Mouse (Mus musculus): Measurements from ENCODE around the gene Gng13.

Gng13 gene

DNA sequence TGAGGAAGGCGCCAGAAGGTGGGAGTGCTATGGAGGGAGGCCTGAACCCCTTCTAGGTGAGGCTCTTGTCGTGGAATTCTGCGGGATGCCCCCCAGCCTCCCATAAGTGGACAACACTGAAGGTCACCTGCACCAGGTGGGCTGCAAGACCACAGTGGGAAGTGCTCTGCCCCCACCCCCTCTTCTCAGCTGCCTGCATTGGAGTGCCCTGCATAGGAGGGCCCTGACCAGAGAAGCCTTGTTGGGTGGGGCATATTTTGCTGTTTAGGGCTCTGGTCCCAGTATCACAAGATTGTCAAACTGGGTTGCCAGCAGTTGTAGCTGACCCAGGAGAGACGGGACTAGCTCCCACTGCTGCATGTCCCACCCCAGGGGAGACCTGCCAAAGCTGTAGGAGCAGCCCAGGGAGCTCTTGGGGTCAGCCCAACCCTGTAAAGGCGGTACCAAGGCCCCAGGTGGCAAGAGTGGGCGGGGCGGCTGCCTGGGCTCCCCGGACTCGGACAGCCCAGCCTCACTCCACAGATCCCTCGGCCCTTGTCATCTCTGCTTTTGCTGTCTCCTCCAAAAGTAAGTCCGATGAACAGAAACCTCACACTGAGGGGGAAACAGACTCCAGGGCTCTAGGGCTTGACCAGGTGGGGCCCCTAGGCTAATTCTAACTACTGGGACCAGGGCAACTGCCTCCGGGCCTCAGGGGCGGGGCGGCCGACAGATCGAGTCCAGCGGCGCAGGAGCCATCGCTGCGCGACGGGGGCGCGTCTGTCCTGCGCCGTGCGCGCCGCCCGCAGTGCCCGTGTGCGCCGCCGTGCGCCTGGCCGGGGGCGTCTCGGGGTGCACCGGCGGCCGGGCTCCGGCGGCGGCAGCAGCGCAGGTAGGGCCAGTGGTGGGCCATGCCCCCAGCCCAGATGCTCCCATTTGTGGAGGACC is at the start of gene Gng13:
Gene Gng13, plus strand, starts transcription at position 461 of the 927 bp plus-strand sequence.
- DNase-seq (ENCODE audit: low read depth, low spot score), result no peak

DNA sequence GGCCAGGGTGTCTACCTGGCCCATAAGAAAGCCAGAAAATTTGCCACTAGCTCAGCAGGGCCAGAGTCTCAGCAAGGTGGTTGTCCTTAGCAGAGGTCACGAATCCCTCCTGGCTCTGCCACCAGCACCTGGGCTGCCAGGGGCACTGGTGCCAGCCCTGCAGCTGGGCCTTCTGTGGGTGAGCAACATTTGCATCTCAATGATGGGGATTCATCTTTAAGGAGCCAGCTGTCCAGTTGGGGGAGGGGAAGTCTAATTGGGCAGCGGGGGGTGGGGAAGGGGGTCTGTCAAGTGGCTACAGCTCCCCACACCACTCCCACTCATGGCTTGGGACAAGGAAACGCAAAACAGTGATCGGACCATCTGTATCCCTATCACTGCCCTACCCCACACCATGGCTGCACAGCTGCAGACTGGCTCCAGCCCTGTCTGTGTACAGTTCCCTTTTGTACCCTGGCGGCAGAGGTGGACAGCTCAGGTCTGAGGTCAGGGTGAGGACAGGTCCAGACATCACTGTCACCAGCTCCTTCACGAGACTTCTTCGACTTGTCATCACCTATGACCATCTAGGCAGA is 48.4 kb upstream of the Gng13 start:
- no peak for DNase-seq (ENCODE audit: low read depth, low spot score)

DNA sequence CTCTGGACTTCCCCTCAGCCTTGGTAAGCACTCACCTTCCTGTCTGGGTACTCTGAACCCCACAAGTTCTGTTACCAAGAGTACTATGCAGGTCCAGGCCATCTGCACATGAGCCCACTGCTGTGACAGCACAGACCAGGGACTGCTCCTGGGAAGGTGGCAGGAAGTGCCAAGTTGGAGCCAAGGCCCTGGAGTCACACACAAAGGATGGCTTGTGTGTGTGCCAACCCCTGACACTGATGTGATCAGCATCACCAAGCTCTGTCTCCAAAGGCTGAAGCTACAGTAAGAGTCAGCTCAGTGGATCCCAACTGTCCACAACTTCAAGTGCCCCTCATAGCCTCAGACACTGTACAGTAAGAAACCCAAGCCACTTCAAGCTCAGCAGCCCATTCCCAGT is 44.0 kb upstream of the Gng13 start:
- DNase-seq (ENCODE audit: low read depth, low spot score), result no peak

DNA sequence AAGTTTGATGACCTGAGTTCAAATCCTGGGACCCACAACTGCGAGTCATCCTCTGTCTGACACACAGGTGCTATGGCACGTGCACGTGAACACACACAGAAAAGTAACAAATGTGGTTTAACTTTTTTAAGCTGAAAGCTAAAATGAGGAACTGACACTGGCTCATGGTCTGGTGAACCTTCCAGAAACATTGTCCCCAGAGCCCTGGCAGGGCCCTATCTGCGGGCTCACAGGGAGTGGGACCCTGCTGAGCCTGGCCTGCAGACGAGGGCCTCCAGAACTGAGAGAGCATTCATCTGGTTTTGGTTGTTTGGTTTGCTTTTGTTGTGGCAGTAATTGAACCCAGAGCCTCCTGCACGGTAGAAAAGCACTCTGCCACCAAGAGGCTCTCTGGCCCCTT is 39.0 kb upstream of the Gng13 start:
- DNase-seq (ENCODE audit: low read depth, low spot score), result no peak

DNA sequence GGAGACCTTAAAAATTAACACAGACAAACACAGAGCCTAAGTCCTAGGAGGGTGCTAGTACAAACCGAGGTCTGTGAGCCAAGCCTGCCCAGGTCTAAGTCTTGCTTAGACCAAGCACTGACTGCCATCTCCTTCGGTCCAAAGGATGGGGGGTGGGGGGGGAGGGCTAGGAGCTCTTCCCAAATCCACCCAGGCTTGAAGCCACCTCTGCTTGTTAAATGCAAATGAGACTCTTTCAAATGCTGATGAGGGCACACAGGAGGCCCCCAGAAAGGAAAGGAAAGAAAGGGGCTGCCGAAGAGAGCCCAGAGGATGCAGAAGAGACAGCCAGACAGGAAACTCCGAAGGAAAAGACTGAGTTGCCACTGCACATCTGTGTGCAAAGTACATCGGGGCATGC is 37.2 kb upstream of the Gng13 start:
- DNase-seq (ENCODE audit: low read depth, low spot score), result no peak

DNA sequence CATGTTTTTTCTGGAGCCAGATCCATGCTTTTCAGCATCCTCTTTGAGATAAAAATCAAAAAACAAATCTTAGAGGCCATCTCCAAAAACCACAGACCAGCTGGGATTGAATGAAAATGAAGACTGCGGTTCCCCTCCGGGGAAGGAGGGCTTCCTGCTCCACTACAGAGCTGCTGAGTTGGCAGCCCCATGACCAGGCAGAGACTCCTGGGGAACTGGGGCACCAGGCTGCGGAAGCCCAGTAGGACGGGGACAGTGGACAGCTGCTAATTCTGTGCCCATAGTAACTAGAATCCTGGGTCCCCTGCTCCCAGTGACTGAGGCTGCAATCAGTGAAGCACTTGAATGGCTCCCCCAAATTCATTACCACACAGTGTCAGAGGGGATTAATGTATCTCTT is 35.3 kb upstream of the Gng13 start:
- no peak for DNase-seq (ENCODE audit: low read depth, low spot score)

DNA sequence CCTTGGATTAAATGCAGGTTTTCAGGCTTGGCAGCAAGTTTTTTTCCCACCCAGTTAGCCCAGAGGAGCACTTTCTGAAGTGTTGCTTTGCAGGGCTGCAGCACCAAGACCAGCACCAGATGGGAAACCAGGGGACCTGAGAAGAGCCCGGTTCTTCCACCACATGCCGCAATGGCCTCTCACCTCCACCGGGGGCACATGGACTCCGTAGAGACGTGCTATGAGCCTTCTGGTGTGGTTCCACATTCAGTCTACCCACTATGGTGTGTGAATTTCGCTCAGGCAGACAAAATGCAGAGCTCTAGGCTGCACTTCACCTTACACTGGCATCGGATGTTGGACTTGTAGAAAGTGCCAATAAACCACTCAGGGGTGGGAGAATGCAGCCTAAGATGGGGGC is 30.6 kb upstream of the Gng13 start:
- DNase-seq (ENCODE audit: low read depth, low spot score), result no peak

DNA sequence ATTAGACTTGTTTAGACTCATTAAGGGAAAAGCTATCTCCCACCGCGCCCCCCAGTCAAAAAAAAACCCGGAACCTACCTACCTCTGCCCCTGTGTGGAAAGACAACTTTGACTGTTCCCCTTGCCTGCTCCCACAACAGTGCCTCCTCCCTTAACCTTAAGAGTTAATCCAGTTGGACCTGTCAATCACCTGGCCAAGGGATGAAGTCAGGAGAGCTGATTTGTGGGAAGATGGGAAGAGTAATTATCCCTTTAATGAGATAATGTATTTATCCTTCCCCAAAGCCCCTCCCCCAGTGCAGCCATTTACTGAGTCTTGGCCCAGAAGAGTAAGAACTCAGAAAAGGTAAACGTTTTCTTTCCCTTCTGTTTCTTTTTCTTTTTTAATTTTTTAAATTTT is 28.0 kb upstream of the Gng13 start:
- peak; percentile 48 for DNase-seq (ENCODE audit: low read depth, low spot score)

DNA sequence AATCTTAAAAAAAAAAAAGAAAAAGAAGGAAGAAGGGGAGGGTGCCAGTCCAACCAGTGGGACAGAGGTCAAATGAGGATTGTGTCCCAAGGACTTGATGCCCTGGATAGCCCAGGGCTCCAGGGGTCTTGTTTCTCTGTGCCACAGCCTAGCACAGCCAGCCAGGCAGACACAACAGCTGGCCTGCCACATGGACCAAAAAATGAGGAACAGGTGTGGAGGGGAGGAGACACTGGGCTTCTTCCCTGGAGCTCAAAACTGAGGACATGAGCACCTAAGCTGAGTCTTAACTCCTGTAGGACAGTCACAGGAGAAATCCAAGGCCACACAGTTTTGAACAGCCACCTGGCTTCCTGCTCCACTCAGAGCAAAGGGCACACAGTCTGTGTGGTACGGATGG is 20.7 kb upstream of the Gng13 start:
- DNase-seq (ENCODE audit: low read depth, low spot score), result no peak

DNA sequence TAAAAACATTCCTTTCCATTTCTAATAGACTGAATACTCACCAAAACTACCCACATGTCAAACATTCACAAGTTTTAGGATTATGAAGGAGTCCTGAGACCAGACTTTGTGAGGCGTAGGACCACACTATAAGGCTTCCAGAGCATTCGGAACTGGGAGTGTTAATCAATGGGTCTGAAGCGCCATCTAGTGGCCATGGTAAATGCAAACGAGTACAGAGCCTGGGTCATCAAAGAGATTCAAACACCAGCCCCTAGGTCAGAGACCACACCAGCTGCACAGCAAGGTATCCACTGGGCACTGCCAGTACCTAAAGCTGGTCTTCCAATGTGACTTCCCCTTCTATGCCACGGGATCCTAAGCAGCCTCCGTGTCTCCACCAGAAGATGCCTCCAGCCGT is 18.5 kb upstream of the Gng13 start:
- peak; percentile 82 for DNase-seq (ENCODE audit: low read depth, low spot score)

DNA sequence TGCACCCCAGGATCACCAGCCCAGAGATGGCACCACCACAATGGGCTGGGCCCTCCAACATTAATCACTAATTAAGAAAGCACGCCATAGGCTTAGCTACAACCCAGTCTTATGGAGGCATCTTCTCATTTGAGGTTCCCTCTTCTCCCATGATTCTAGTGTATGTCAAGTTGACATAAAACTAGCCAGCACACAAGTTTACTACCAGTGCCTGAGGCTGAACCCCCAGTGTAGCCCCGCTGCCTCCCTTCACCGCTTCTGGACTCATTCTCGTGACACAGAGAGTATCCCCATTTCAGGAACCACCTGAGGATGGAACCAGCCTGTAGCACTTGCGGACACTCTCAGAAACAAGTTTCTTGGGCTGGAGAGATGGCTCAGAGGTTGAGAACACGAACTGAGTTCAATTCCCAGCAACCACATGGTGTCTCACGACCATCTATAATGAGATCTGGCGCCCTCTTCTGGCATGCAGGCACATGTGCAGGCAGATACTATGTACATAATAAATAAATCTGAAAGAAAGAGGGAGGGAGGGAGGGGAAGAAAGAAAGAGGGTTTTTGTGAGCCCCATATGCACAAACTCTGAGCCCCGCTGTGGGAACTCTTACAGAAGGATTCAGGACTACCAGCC is 16.0 kb upstream of the Gng13 start:
- DNase-seq (ENCODE audit: low read depth, low spot score), result no peak

DNA sequence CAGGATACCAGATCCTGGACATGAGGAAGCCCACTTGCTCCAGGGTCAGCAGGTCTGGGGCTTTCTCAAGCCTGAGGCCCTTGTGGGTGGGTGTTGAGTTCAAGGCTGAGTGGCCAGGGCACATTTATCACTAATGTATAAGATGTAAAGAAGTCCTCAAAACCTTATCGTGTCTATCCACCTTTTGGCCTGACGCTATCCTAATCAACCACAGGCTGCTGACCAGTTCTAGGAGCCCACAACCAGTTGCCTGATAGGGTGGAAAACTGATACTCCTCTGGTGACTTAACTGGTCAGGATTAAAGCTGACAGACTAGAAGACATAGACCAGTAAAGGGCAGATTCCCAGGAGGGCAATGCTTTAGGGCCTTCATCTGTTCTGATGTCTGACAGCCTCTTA is 7.0 kb upstream of the Gng13 start:
- no peak for DNase-seq (ENCODE audit: low read depth, low spot score)

DNA sequence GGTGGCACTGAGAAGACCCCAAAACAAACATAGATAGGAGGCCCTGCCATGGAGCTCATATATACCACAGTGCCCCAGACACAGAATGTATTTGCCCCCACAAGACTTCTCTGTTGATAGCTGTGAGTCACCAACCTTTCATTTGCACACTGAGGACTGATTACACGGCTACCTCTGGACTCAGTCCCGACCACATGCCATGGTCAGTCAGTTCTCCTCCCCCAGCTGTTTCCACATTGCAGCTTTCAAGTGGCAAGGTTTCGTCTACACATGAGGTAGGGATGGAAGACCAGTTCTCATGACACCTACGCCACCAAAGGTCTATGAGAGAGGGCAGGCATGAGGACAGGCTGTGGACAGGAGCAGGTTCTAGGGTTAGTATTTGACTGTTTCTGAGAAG is 5.8 kb upstream of the Gng13 start:
- DNase-seq (ENCODE audit: low read depth, low spot score), result no peak

DNA sequence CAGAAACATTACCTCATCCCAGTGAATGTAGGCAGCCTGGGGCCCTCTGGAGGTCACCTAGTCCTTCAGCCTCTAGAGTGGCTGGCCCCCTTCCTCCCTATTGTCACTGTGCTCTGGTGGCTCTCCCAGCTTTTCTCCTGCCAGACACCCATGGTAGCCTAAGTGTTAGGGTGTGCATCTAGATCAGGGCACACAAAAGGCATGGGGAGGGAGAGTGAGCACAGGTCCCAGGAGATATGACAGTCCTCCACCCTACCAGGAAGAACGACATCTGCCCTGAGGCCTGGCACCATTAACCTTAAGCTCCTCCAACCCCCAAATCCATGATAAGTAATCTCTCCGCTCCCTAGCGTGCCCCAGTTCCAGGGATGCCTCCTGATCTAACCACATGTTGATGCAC is 1.3 kb upstream of the Gng13 start:
- no peak for DNase-seq (ENCODE audit: low read depth, low spot score)

DNA sequence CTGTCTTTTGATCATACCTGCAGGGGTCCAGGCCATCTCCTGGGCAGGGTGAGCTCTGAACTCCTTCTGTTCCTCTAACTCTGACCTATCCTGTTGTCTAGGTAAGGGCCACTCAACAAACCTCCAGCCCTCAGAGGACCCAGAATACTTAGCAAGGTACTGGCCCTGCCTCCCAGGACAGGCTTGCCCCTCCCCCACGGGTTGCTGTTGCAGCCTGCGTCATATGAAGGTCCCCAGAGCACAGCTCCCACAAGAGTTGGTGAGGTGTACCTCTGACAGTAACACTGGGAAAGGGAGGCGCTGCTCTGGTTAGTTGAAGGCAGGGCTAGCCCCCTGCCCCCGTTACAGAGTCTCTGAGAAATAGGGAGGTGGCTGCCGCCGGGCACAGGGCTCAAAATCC is 841 bp upstream of the Gng13 start:
- DNase-seq (ENCODE audit: low read depth, low spot score), result no peak

DNA sequence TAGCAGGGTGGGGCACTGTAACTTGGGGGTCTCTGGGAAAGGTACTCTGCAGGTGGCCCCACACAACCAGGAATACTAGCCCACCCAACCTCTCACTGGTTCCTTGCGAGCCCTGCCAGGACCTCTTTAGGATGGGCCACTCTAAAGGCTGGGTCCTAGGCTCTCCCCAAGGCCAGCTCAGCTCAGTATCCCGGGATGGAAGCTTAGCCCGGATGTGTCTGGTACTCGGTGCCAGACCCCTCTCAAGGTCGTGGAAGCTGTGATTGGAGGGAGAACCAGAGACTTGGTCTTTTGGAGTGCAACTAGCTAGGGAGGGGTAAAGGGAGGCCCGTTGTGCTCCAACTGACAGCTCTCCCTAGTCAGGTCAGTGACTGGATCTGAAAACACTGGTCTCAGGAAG is 720 bp downstream of the Gng13 start:
- DNase-seq (ENCODE audit: low read depth, low spot score), result no peak

DNA sequence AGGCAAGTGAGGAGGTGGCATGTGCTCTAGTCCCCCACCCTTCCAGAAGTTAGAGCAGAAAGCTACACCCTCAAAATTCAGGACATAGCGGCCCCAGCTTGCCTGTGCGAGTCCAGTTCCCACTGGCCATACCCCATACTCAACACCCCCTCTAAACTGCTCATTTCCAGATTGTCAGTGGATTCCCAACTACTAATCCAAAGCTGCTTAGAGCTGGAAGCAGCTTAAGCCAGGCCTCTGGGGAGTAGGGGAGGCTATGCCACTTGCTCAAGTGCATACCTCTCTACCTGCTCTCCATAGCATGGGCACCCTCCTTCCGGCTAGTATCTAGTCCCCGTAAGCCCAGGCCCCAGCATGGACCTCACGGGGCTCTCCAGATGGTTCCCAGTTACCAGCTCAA is 4.5 kb downstream of the Gng13 start:
- DNase-seq (ENCODE audit: low read depth, low spot score), result peak; percentile 81

DNA sequence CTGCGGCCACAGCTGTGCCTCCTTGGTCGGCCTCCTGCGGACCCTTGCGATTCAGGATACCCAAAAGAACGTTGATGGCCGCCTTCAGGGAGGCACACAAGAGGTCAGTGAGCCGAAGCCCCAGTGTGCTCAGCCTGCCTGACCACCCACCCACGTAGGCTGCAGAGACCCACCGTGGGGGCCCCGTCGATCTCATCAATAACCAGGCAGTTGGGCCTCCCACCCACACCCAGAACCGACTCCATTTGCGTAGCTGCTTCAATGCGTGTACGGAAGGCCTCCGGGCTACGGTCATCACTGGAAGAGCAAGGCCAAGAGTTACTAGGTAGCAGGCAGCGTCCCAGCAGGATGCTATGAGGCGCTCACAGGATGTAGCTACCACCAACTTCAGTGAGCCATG is 6.5 kb downstream of the Gng13 start:
- no peak for DNase-seq (ENCODE audit: low read depth, low spot score)

DNA sequence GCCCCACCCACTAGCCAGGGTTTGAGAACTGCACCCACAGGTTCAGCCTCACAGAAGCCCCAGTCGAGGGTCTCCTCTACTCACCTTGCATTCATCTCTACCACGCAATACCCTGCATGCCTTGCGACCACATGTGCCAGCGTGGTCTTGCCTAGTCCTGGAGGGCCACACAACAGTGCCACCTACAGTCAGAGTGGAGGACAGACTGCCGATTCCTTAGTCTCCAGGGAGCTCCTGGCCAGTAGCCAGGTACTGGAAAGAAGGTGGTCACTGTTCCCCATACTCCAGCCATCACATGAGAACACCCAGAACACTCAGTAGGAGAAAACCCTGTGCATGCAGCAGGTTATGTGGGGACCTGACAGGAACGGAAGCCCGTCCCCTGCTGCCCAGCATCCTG is 6.9 kb downstream of the Gng13 start:
- no peak for DNase-seq (ENCODE audit: low read depth, low spot score)

DNA sequence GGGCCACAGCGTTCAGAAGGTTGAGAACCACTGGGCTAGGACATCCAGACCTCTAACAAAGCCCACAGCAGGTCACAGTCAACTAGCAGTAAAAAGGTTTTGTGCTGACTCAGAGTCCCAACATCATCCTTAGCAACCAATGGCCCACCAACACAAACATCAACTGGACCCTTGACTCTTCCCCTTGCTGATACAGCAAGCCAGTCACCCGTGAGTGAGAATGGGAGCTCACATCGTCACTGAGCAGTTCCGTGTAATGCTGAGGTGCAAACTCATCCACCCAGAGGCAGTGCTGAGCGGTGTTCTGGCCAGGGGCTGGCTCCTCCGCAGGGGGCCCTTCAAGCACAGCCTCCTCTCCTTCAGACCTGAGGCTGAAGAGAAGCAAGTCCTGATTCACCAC is 8.3 kb downstream of the Gng13 start:
- no peak for DNase-seq (ENCODE audit: low read depth, low spot score)

DNA sequence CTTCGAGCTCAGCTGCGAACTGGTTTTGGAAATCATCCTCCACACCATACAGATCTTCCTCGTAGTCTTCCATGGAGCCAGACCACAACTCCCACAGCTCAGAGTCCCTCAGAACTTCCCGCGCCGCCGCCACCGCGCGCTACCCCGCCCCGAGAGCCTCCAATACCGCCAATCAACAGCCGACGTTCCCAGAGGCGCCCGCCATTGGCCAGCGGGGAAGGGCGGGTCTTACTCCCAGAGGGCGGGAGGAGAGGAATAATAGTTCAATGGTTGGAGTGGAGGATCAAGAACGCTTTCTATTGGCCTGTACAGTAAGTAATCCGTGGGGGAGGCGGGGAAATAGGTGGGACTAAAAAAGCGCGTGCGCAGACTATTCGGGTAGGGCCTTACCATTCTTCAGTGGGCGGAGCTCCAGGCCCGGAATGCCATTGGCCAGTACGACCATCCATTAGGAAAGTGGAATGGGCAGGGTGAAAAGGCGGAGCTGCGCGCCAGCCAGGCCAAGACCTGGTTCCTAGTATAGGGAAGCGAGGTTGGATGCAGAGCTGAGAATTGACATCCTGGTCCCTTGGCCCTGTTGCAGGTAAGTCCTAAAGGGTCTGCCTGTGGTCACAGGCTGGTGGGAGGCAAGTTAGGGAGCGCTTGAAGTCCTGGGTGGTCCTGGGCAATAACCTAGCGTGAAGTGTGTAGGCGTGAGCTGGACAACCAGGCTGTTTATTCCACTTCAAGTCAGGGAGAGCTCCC is 10.5 kb downstream of the Gng13 start, which contains the start of the genes Chtf18 and Rpusd1:
Gene Chtf18, minus strand, starts transcription at position 155 of the 744 bp plus-strand sequence.
Gene Rpusd1, plus strand, starts transcription at position 406 of the 744 bp plus-strand sequence.
- peak; percentile 100 for DNase-seq (ENCODE audit: low read depth, low spot score)

DNA sequence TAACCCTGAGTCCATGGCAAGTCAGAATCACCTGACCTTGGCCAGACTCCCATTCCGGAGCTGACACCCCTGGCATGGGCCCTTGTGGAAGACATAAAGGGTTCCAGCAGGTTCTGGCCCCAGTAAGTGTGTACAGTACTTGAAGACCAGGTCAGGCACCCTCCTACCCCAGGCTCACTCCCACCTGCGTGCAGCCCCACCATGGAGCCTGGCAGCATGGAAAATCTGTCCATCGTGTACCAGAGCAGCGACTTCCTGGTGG is 11.0 kb downstream of the Gng13 start:
- no peak for DNase-seq (ENCODE audit: low read depth, low spot score)
